Mouse (Mus musculus) intestine, postnatal 0 days (tissue): ENCODE results near the gene Olfr12. TPM values are rescaled to one million over a fixed set of nuclear protein-coding genes. Genes with fewer than 3 reads are reported as not detected.
A peak's percentile ranks its signal among the peaks of the same experiment; 100 is the strongest.

ENCODE experiments used
- ATAC-seq: fragments of 200-750 bp; cut with Nextera tagmentation; 2 replicates; pipeline ENCODE4 v1.8.0; 2017; ENCODE audit warnings: mild to moderate bottlenecking, moderate TSS enrichment, moderate library complexity
- H3K27ac ChIP-seq: fragments of 300-500 bp; sonication (generic); 2 replicates; pipeline ENCODE4 v1.5.1; 2014; ENCODE audit warnings: mild to moderate bottlenecking, low read depth, low read length, moderate library complexity
- H3K27me3 ChIP-seq: fragments of 300-500 bp; sonication (generic); replicated peaks from 2 replicates; pipeline ENCODE4 v1.6.1; 2014; ENCODE audit warnings: low read length, mixed read lengths; ENCODE audit not compliant: control insufficient read depth, insufficient read depth
- H3K36me3 ChIP-seq: fragments of 300-500 bp; sonication (generic); 2 replicates; pipeline ENCODE4 v1.6.1; 2014; ENCODE audit warnings: mild to moderate bottlenecking, moderate library complexity; ENCODE audit not compliant: control insufficient read depth, insufficient read depth
- H3K4me1 ChIP-seq: fragments of 300-500 bp; sonication (generic); replicated peaks from 2 replicates; pipeline ENCODE4 v1.6.1; 2014; ENCODE audit warnings: antibody characterized with exemption, low read length, mixed read lengths; ENCODE audit not compliant: control insufficient read depth, insufficient read depth
- H3K4me2 ChIP-seq: fragments of 300-500 bp; sonication (generic); replicated peaks from 2 replicates; pipeline ENCODE4 v1.6.1; 2014; ENCODE audit warnings: low read depth, mild to moderate bottlenecking, moderate library complexity
- H3K4me3 ChIP-seq: fragments of 300-500 bp; sonication (generic); 2 replicates; pipeline ENCODE4 v1.5.1; 2014; ENCODE audit warnings: low read depth, low read length
- H3K9ac ChIP-seq: fragments of 300-500 bp; sonication (generic); 2 replicates; pipeline ENCODE4 v1.6.1; 2014; ENCODE audit warnings: mild to moderate bottlenecking, low read depth, low read length
- H3K9me3 ChIP-seq: fragments of 300-500 bp; sonication (generic); 2 replicates; pipeline ENCODE4 v1.6.1; 2016; ENCODE audit warnings: mixed run types; ENCODE audit not compliant: control insufficient read depth
- CTCF ChIP-seq: sonication (generic); IDR thresholded peaks from 2 replicates; pipeline ENCODE4 v1.5.1; 2016; ENCODE audit warnings: low read depth, mild to moderate bottlenecking, control low read depth, antibody characterized with exemption, moderate library complexity
- WGBS: fragments of 180-500 bp; shearing (Covaris S2); extraction: QIAGEN DNeasy Blood & Tissue Kit; methylation state at CpG from one replicate; pipeline ENCODE4 v1.1.7; 2014; 5-methylcytosine and 5-hydroxymethylcytosine counted together
- polyA plus RNA-seq: library from polyadenylated mRNA; unstranded; fragments of >200 nt; fragmentation: Nextera tagmentation; extraction: Ambion mirVana; gene quantifications from 2 replicates; pipeline ENCODE4 v1.2.1, GENCODE M21; 2015

The Olfr12 gene
- polyA plus RNA-seq, 1 experiment from 2014 or later = not detected

DNA sequence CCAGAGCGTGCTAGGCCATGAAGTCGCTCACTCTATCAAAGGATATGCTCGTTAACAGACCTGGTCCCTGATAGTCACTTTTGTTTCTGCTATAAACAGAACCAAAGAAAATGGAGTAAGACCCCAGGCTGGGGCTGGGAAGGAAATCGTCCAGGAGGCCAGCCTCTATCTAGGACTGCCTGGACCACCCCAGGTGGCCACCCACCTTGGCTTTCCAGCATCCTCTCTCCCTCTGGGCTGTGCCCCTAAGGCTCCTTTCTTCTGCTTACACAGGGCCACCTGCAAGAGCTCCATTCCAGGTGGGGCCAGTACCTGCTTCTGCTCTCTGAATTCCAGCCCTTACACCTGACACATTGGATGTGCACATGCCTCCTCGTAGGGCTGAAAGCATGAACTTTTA lies 14.6 kb downstream of the Olfr12 start:
- TF ChIP-seq CTCF = no peak
- Histone ChIP-seq H3K4me3 (no peak overlapping the region), H3K9me3 (no peaks in the 10 kb centered on the region), H3K27me3 (no peaks in the 10 kb centered on the region; the same call in 1 of the 2 replicates), H3K9ac (no peak overlapping the region), H3K4me1 (no peaks in the 10 kb centered on the region), H3K27ac (no peak overlapping the region), H3K36me3 (peaks cover 14% of the 10 kb centered on the region), H3K4me2 (no peak overlapping the region)
- no peak for ATAC-seq
- WGBS = 82% methylated on average over 5 of the region's 5 CpGs

DNA sequence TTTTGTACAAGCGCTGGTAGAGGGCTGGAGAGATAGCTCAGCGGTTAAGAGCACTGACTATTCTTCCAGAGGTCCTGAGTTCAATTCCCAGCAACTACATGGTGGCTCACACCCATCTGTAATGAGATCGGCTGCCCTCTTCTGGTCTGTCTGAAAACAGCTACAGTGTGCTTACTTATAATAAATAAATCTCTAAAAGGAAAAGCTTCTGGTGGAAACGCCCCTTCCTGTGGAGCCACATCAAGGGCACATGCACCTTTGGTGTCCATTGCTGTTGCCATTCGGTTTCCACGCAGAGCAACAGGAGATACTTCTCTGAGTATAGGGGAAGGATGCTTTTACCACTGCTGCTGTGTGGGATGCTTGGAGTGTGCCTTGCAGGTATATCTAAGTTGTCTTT lies 15.4 kb downstream of the Olfr12 start:
- Histone ChIP-seq H3K4me1 (no peaks in the 10 kb centered on the region), H3K36me3 (peaks cover 21% of the 10 kb centered on the region), H3K9me3 (no peaks in the 10 kb centered on the region), H3K27ac (no peak overlapping the region), H3K4me2 (no peak overlapping the region), H3K4me3 (no peak overlapping the region), H3K27me3 (no peaks in the 10 kb centered on the region; the same call in 1 of the 2 replicates), H3K9ac (no peak overlapping the region)
- no peak for ATAC-seq
- peak; percentile 11; the same call in 1 of the 2 replicates for TF ChIP-seq CTCF
- 64% methylated on average over 6 of the region's 6 CpGs for WGBS

- WGBS = 82% methylated on average over 8 of the region's 8 CpGs
- no peak for ATAC-seq
These were observed 16.1 kb downstream of the Olfr12 start for GRCm38 (mm10) chr1:92633726-92634125.

GRCm38 (mm10) chr1:92634569-92634968 lies 17.0 kb downstream of the Olfr12 start:
- 58% methylated on average over 1 of the region's 1 CpGs for WGBS

More at GRCm38 (mm10) chr1:92633726-92634125, 16.1 kb downstream of the Olfr12 start:
- H3K9me3 ChIP-seq = no peaks in the 10 kb centered on the region
- no peaks in the 10 kb centered on the region for H3K4me1 ChIP-seq
- no peak overlapping the region for H3K27ac ChIP-seq
- no peak overlapping the region for H3K4me3 ChIP-seq
- H3K9ac ChIP-seq = no peak overlapping the region
- no peak overlapping the region for H3K4me2 ChIP-seq
- H3K27me3 ChIP-seq = no peaks in the 10 kb centered on the region
- TF ChIP-seq CTCF = no peak
- H3K36me3 ChIP-seq = peaks cover 29% of the 10 kb centered on the region

DNA sequence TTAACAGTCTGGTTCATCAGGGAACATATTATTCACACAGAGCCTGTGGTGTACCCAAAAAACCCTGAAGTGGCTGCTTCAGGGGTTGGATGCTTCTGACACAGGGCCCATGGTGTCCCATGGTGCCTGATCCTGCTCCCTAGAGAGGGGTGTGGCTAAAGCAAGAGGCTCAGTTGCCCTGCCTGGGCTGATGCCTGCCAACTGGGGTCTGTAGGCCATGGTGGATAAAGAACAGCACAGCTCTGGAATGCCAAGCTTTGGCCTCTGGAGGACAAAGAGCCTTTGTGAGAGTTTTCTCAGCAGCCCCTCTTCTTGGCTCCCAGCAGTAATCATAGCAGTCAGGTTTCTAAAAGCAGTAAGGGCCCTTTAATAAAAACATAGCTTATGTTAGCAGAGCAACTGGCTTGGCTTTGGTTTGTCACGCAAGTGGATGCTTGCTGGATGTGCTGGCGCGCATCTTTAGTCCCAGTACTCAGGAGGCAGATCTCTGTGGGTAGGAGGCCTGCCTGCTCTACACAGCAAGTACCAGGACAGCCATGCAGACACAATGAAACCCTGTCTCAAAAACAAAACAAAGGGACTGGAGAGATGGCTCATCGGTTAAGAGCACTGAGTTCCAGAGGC lies 17.5 kb downstream of the Olfr12 start:
- H3K4me1 ChIP-seq = no peaks in the 10 kb centered on the region
- no peak overlapping the region for H3K27ac ChIP-seq
- no peak overlapping the region for H3K9ac ChIP-seq
- H3K36me3 ChIP-seq = peaks cover 29% of the 10 kb centered on the region
- H3K4me3 ChIP-seq = no peak overlapping the region
- no peak overlapping the region for H3K4me2 ChIP-seq
- TF ChIP-seq CTCF = no peak
- ATAC-seq = no peak
- H3K9me3 ChIP-seq = no peaks in the 10 kb centered on the region
- H3K27me3 ChIP-seq = no peaks in the 10 kb centered on the region
- WGBS = 84% methylated on average over 4 of the region's 4 CpGs

More at GRCm38 (mm10) chr1:92634569-92634968, 17.0 kb downstream of the Olfr12 start:
- Histone ChIP-seq H3K4me2 (no peak overlapping the region), H3K9me3 (no peaks in the 10 kb centered on the region), H3K4me3 (no peak overlapping the region), H3K27me3 (no peaks in the 10 kb centered on the region), H3K27ac (no peak overlapping the region), H3K36me3 (peaks cover 29% of the 10 kb centered on the region), H3K9ac (no peak overlapping the region), H3K4me1 (no peaks in the 10 kb centered on the region)
- TF ChIP-seq CTCF = no peak
- no peak for ATAC-seq

DNA sequence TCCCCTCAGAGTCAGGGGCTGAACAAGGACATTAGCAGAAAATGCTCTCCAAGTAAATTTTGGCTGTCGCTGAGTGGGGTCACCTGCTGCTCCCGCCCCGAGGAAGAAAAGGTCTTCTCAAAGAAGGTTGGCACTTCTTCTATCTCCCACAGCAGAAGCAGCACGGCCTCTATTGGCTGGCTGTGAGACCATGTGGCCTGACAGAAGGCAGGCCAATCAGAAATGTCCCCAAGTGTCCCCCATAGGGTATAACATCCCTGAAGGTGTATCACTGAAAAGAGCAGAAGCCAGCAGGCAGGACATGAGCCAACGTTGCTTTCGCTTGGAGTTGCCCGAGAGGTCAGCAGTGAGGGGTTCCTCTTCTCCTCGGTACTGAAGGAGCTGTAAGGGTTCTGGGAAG lies 18.4 kb downstream of the Olfr12 start:
- Histone ChIP-seq H3K4me3 (no peak overlapping the region), H3K9me3 (no peaks in the 10 kb centered on the region), H3K36me3 (peaks cover 29% of the 10 kb centered on the region), H3K27me3 (no peaks in the 10 kb centered on the region), H3K4me2 (no peak overlapping the region), H3K9ac (no peak overlapping the region), H3K27ac (no peak overlapping the region), H3K4me1 (no peaks in the 10 kb centered on the region)
- no peak for TF ChIP-seq CTCF
- ATAC-seq = no peak
- WGBS = 91% methylated on average over 8 of the region's 8 CpGs

DNA sequence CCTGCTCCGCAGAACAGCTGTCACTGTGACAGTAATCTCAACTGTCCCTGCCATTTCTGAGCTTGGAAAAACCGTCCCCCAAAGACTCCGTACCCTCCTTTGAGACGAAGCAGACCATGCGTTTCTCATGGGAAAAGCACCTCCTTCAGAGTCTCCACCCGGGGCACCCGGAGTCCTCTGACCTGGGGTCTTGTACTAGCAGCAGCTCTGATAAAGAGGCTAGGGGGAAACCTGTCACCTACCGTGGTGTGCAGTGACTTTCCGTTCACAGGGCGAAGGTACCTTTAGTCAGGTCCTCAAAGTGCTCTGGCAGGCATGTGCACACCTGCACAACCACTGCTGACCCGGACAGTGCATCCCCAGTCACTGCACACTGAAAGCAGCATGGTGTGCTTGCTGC lies 19.1 kb downstream of the Olfr12 start:
- no peak for TF ChIP-seq CTCF
- H3K27me3 ChIP-seq = no peaks in the 10 kb centered on the region
- H3K4me2 ChIP-seq = no peak overlapping the region
- no peak for ATAC-seq
- H3K9ac ChIP-seq = no peak overlapping the region
- no peak overlapping the region for H3K4me3 ChIP-seq
- H3K4me1 ChIP-seq = no peaks in the 10 kb centered on the region
- no peaks in the 10 kb centered on the region for H3K9me3 ChIP-seq
- no peak overlapping the region for H3K27ac ChIP-seq
- 94% methylated on average over 11 of the region's 11 CpGs for WGBS
- peaks cover 29% of the 10 kb centered on the region for H3K36me3 ChIP-seq
